Mouse (Mus musculus): ENCODE measurements around the gene Rps6kl1. TPM values are rescaled to one million over a fixed set of nuclear protein-coding genes. Genes with fewer than 3 reads are reported as not detected.

The Rps6kl1 gene
- total and polyA plus RNA-seq, 3 experiments, result 0.21 to 0.86 (median 0.36) TPM

- dilution Hi-C loops (cut with MboI; ENCODE audit: extremely low pct_ligation_motif_present, extremely low pct_unique_long_range_greater_than_20kb, low sequenced_read_pairs), result no loop called here
- Histone ChIP-seq H3K27ac (ENCODE audit: insufficient read depth, low read depth) (no peak overlapping the region), H3K9me3 (replicated peaks; ENCODE audit: low read length) (no peaks in the 10 kb centered on the region), H3K79me2 (replicated peaks; ENCODE audit: control insufficient read depth, extremely low read depth, insufficient read depth, poor library complexity, severe bottlenecking) (no peaks in the 10 kb centered on the region), H3K4me2 (ENCODE audit: insufficient read depth, low read depth, poor library complexity, severe bottlenecking) (no peak overlapping the region), H3K36me3 (replicated peaks in 1 of 2; ENCODE audit: control insufficient read depth in 1 of 2, insufficient read depth in 1 of 2, low read length in 1 of 2) (no peaks in the 10 kb centered on the region), H3K4me1 (ENCODE audit: control insufficient read depth in 1 of 2, insufficient read depth in 2 of 2) (peaks cover 10 to 19% of the 10 kb centered on the region in 2 experiments), H3K4me3 (replicated peaks in 1 of 3; ENCODE audit: low read depth in 2 of 3, low read length in 2 of 3, poor library complexity in 1 of 3) (no peak overlapping the region), H3K9ac (ENCODE audit: insufficient read depth, low read depth) (no peak overlapping the region), H3K27me3 (replicated peaks) (peaks cover 97% of the 10 kb centered on the region)
- no peak for DNase-seq (ENCODE audit: extremely low read depth)
- TF ChIP-seq ZMIZ1 (IDR thresholded peaks at IDR 0.05; ENCODE audit: low read depth, low read length) (no peak), ZNF384 (IDR thresholded peaks at IDR 0.05; ENCODE audit: low read depth, low read length) (no peak), SIN3A (IDR thresholded peaks at IDR 0.05; ENCODE audit: low read length) (no peak), MAFK (IDR thresholded peaks at IDR 0.05; ENCODE audit: insufficient replicate concordance, low read length) (no peak), USF2 (conservative IDR thresholded peaks at IDR 0.05; ENCODE audit: low read depth, low read length) (no peak), CHD2 (IDR thresholded peaks at IDR 0.05; ENCODE audit: low read length) (no peak), E2F4 (IDR thresholded peaks at IDR 0.05; ENCODE audit: insufficient replicate concordance, low read depth, low read length) (no peak), MEF2A (IDR thresholded peaks at IDR 0.05; ENCODE audit: borderline replicate concordance, low read depth, low read length) (no peak), EP300 (IDR thresholded peaks at IDR 0.05; ENCODE audit: low read length) (no peak), TBP (conservative IDR thresholded peaks at IDR 0.05; ENCODE audit: low read depth, low read length) (no peak), IRF4 (IDR thresholded peaks at IDR 0.05; ENCODE audit: low read depth, low read length) (no peak), MAX (IDR thresholded peaks at IDR 0.05; ENCODE audit: low read length) (no peak)
- in situ Hi-C loops (cut with MboI; ENCODE audit: low pct_ligation_motif_present, low pct_unique_long_range_greater_than_20kb, low sequenced_read_pairs), result no loop called here
Measured at GRCm38 (mm10) chr12:85175926-85176845, 25.1 kb upstream of the Rps6kl1 start.

GRCm38 (mm10) chr12:85175087-85175675 is 24.1 kb upstream of the Rps6kl1 start:
- Histone ChIP-seq H3K4me3 (replicated peaks in 1 of 3; ENCODE audit: low read depth in 2 of 3, low read length in 2 of 3, poor library complexity in 1 of 3) (no peak overlapping the region), H3K79me2 (replicated peaks; ENCODE audit: control insufficient read depth, extremely low read depth, insufficient read depth, poor library complexity, severe bottlenecking) (no peaks in the 10 kb centered on the region), H3K36me3 (replicated peaks in 1 of 2; ENCODE audit: control insufficient read depth in 1 of 2, insufficient read depth in 1 of 2, low read length in 1 of 2) (no peaks in the 10 kb centered on the region), H3K27me3 (replicated peaks) (peaks cover 97% of the 10 kb centered on the region), H3K27ac (ENCODE audit: insufficient read depth, low read depth) (no peak overlapping the region), H3K4me2 (ENCODE audit: insufficient read depth, low read depth, poor library complexity, severe bottlenecking) (no peak overlapping the region), H3K4me1 (ENCODE audit: control insufficient read depth in 1 of 2, insufficient read depth in 2 of 2) (peaks cover 10 to 20% of the 10 kb centered on the region in 2 experiments), H3K9ac (ENCODE audit: insufficient read depth, low read depth) (no peak overlapping the region), H3K9me3 (replicated peaks; ENCODE audit: low read length) (no peaks in the 10 kb centered on the region)
- in situ Hi-C loops (cut with MboI; ENCODE audit: low pct_ligation_motif_present, low pct_unique_long_range_greater_than_20kb, low sequenced_read_pairs) (no loop called here), dilution Hi-C loops (cut with MboI; ENCODE audit: extremely low pct_ligation_motif_present, extremely low pct_unique_long_range_greater_than_20kb, low sequenced_read_pairs) (no loop called here)
- TF ChIP-seq ETS1 (conservative IDR thresholded peaks at IDR 0.05; ENCODE audit: low read depth, low read length), result no peak
- no peak for TF ChIP-seq MAX (IDR thresholded peaks at IDR 0.05; ENCODE audit: low read length)
- no peak for TF ChIP-seq POLR2A (IDR thresholded peaks at IDR 0.05; ENCODE audit: low read depth, low read length)
- TF ChIP-seq KAT2A (IDR thresholded peaks at IDR 0.05; ENCODE audit: insufficient replicate concordance, low read length), result no peak
- TF ChIP-seq ZC3H11A (IDR thresholded peaks at IDR 0.05; ENCODE audit: low read depth, low read length), result no peak
- no peak for TF ChIP-seq MAZ (IDR thresholded peaks at IDR 0.05; ENCODE audit: low read depth, low read length)
- no peak for TF ChIP-seq RAD21 (IDR thresholded peaks at IDR 0.05; ENCODE audit: low read depth, low read length)
- TF ChIP-seq JUND (conservative IDR thresholded peaks at IDR 0.05; ENCODE audit: low read depth, low read length), result no peak
- TF ChIP-seq ZKSCAN1 (IDR thresholded peaks at IDR 0.05; ENCODE audit: borderline replicate concordance, low read depth, low read length), result no peak
- no peak for TF ChIP-seq EP300 (IDR thresholded peaks at IDR 0.05; ENCODE audit: low read length)
- TF ChIP-seq CHD1 (IDR thresholded peaks at IDR 0.05; ENCODE audit: low read depth, low read length), result no peak
- TF ChIP-seq USF2 (conservative IDR thresholded peaks at IDR 0.05; ENCODE audit: low read depth, low read length), result no peak
- TF ChIP-seq MXI1 (IDR thresholded peaks at IDR 0.05; ENCODE audit: low read depth, low read length), result no peak
- no peak for TF ChIP-seq SIN3A (IDR thresholded peaks at IDR 0.05; ENCODE audit: low read length)
- TF ChIP-seq POLR2AphosphoS2 (IDR thresholded peaks at IDR 0.05; ENCODE audit: low read depth, low read length), result no peak
- TF ChIP-seq CTCF (conservative IDR thresholded peaks at IDR 0.05 in 1 of 2, IDR thresholded peaks at IDR 0.05 in 1 of 2; ENCODE audit: low read depth in 2 of 2, low read length in 2 of 2), result no peak
- no peak for TF ChIP-seq MYC (IDR thresholded peaks at IDR 0.05; ENCODE audit: low read depth, low read length)
- DNase-seq (ENCODE audit: extremely low read depth), result no peak
